In the genomic region with DNA sequence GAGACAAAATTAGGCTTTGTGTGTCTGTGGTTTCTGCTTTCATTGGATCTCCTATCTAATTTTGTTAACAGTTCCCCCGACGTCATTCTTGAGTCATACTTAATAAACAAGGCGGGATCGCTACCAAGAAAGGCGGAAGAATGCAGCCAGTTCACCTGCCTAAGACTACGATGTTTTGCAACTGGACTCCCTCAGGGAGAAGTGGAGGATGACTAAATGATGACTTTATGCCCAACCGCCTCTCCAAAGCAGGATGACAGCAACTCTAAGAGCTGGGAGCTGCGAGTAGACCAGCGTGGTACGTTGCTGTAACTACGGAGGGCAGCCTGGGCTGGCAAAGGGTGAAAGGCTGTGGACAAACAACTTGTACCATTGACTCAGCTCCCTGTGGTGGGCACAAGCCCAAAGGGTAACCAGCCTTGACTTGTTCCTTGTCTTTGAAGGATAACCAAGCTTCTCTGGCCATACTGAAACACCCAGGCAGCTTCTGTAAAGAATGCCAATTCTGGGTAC, we compare ENCODE assay signal across 19 mouse cellular contexts. TPM values are rescaled to one million over a fixed set of nuclear protein-coding genes. Genes with fewer than 3 reads are reported as not detected.
A peak's percentile ranks its signal among the peaks of the same experiment; 100 is the strongest.
DNase-seq lines count a peak whose midpoint lies in the region; ATAC-seq and TF ChIP-seq lines count a peak whose summit lies in the region.
"Had no signal": no experiment of that assay in that cellular context is flagged by ENCODE, and none has a peak within 500 bp of the region (broad histone marks: within the 10 kb centered on the region; RNA-seq: fewer than 3 reads in every experiment).

No protein-coding gene starts in this region.

- TF ChIP-seq CTCF in midbrain, postnatal 0 days (IDR thresholded peaks at IDR 0.05), result no peak
- no peak for TF ChIP-seq CTCF in C2C12 (IDR thresholded peaks at IDR 0.05; ENCODE audit: control insufficient read depth, insufficient read depth, insufficient read length)

- H3K9me3 ChIP-seq in midbrain, postnatal 0 days (ENCODE audit: low read length), result no peaks in the 10 kb centered on the region
- H3K9me3 ChIP-seq in midbrain, embryonic 13.5 days, result no peaks in the 10 kb centered on the region
- H3K9me3 ChIP-seq: forebrain, embryonic 13.5 days; heart, embryonic 10.5 days had no signal

- H3K4me1 ChIP-seq in midbrain, postnatal 0 days (ENCODE audit: insufficient read depth, low read length), result no peaks in the 10 kb centered on the region
- no peaks in the 10 kb centered on the region for H3K4me1 ChIP-seq in midbrain, embryonic 13.5 days (replicated peaks)
- H3K4me1 ChIP-seq: forebrain, embryonic 13.5 days had no signal

- H3K27me3 ChIP-seq in midbrain, postnatal 0 days (ENCODE audit: insufficient read depth, low read length), result no peaks in the 10 kb centered on the region
- no peaks in the 10 kb centered on the region for H3K27me3 ChIP-seq in midbrain, embryonic 13.5 days
- H3K27me3 ChIP-seq in C2C12 (ENCODE audit: control insufficient read depth, insufficient read depth, insufficient read length), result no peaks in the 10 kb centered on the region
- H3K27me3 ChIP-seq: forebrain, embryonic 13.5 days had no signal

- no peak overlapping the region for H3K27ac ChIP-seq in midbrain, postnatal 0 days (ENCODE audit: low read depth, low read length)
- no peak overlapping the region for H3K27ac ChIP-seq in midbrain, embryonic 13.5 days
- H3K27ac ChIP-seq: forebrain, embryonic 13.5 days; heart, embryonic 10.5 days had no signal

- H3K36me3 ChIP-seq in midbrain, postnatal 0 days (ENCODE audit: insufficient read depth, low read length), result no peaks in the 10 kb centered on the region
- no peaks in the 10 kb centered on the region for H3K36me3 ChIP-seq in midbrain, embryonic 13.5 days
- no peaks in the 10 kb centered on the region for H3K36me3 ChIP-seq in C2C12 (ENCODE audit: control insufficient read depth, insufficient read depth)
- H3K36me3 ChIP-seq: heart, embryonic 10.5 days had no signal

- no peak for ATAC-seq in midbrain, postnatal 0 days (ENCODE audit: low FRiP score)
- ATAC-seq in midbrain, embryonic 13.5 days, result no peak
- ATAC-seq: CD4-positive, CD25-positive, alpha-beta regulatory T cell, adult 4 months; forebrain, embryonic 13.5 days had no signal

- 87% methylated on average over 11 of the region's 11 CpGs for WGBS in midbrain, postnatal 0 days
- WGBS in midbrain, embryonic 13.5 days, result 92% methylated on average over 11 of the region's 11 CpGs

- H3K79me3 ChIP-seq in C2C12 (ENCODE audit: low read depth), result no peaks in the 10 kb centered on the region

- H3K79me2 ChIP-seq in C2C12 (ENCODE audit: control insufficient read depth, insufficient read depth), result no peaks in the 10 kb centered on the region

- no peak overlapping the region for H3ac ChIP-seq in C2C12 (ENCODE audit: control insufficient read depth, insufficient read length, low read depth)

- no peak overlapping the region for H3K9ac ChIP-seq in midbrain, postnatal 0 days (replicated peaks; ENCODE audit: low read length, poor library complexity, severe bottlenecking)
- H3K9ac ChIP-seq in midbrain, embryonic 13.5 days (replicated peaks), result no peak overlapping the region
- H3K9ac ChIP-seq: forebrain, embryonic 13.5 days had no signal

- no peak overlapping the region for H3K4me2 ChIP-seq in midbrain, postnatal 0 days (ENCODE audit: low read depth, low read length, poor library complexity, severe bottlenecking)
- H3K4me2 ChIP-seq in midbrain, embryonic 13.5 days (replicated peaks), result no peak overlapping the region
- H3K4me2 ChIP-seq: forebrain, embryonic 13.5 days had no signal

- peak; percentile 9 for DNase-seq in midbrain, postnatal 0 days (ENCODE audit: low spot score)
- DNase-seq in 3134 (ENCODE audit: extremely low read depth, insufficient read length, low spot score), result peak; percentile 50
- peak; percentile 50 for DNase-seq in lung, postnatal 25 days (ENCODE audit: low spot score)
- DNase-seq in layer of hippocampus, adult 11-12 months (ENCODE audit: low spot score), result no peak
- no peak for DNase-seq in frontal cortex, postnatal 14 days (ENCODE audit: low spot score in 2 of 2)
- DNase-seq in neural tube, embryonic 10.5 days (ENCODE audit: extremely low spot score, low spot score), result no peak
- DNase-seq: cerebellum, adult 8-10 months; gastrocnemius, postnatal 14 days; kidney, adult 2 months; kidney, postnatal 14 days; liver; midbrain, embryonic 14.5 days; spleen, adult 18-20 months; thymus, adult 18-20 months had no signal

- no peak overlapping the region for H3K4me3 ChIP-seq in midbrain, postnatal 0 days (ENCODE audit: low read depth, low read length)
- H3K4me3 ChIP-seq in midbrain, embryonic 13.5 days (replicated peaks), result no peak overlapping the region
- H3K4me3 ChIP-seq in C2C12 (ENCODE audit: insufficient read depth, poor library complexity, severe bottlenecking), result no peak overlapping the region
- H3K4me3 ChIP-seq: forebrain, embryonic 13.5 days; heart, embryonic 10.5 days had no signal

TF ChIP-seq in C2C12, 6 proteins besides CTCF, POLR2A, EP300 and RAD21:
- TF ChIP-seq MAX (IDR thresholded peaks at IDR 0.05) (peak; percentile 17), CEBPB (IDR thresholded peaks at IDR 0.05; ENCODE audit: low read depth) (peak; percentile 81), MYOG (IDR thresholded peaks at IDR 0.05; ENCODE audit: control insufficient read depth, extremely low read depth, insufficient read length) (no peak), FOSL1 (IDR thresholded peaks at IDR 0.05; ENCODE audit: insufficient read depth, low read length, poor library complexity, severe bottlenecking) (peak; percentile 62), MYOD1 (IDR thresholded peaks at IDR 0.05; ENCODE audit: control insufficient read depth, insufficient read length, low read depth) (peak; percentile 62), USF1 (IDR thresholded peaks at IDR 0.05; ENCODE audit: low read depth) (no peak)
TF ChIP-seq in C2C12: peak in this region for 4.

RNA-seq across cellular contexts. Expression of gene Cecr2, which starts 24.2 kb away (rescaled TPM):
- 6.0 and 11.1 TPM in 2 replicates for total RNA-seq in midbrain, postnatal 0 days (2014; rRNA removed)
- 0.43 and 1.1 TPM in 2 replicates for polyA plus RNA-seq in midbrain, postnatal 0 days (2015; fragmentation: Nextera tagmentation; extraction: Ambion mirVana)
- polyA plus RNA-seq in midbrain, embryonic 13.5 days (2015; fragmentation: Nextera tagmentation; extraction: Ambion mirVana), result 5.6 and 7.6 TPM in 2 replicates
- 0.01 TPM for polyA plus RNA-seq in C2C12 (2012; fragmentation: generic; extraction: Trizol)

Comparison
In these comparisons a context has a peak if more than half of its experiments do, and no peak if none do; other contexts are left out.
1. DNase-seq: peak in midbrain, postnatal 0 days (single experiment), 3134 (single experiment) and lung, postnatal 25 days (single experiment); none in layer of hippocampus, adult 11-12 months (single experiment), frontal cortex, postnatal 14 days (0 of 2) and neural tube, embryonic 10.5 days (single experiment).